Mouse (Mus musculus): ENCODE measurements around the gene Eif2b5. TPM values are rescaled to one million over a fixed set of nuclear protein-coding genes. Genes with fewer than 3 reads are reported as not detected.

Gene Eif2b5
- polyA plus RNA-seq, 1 experiment from 2014 or later, result 125 TPM

- H3K4me3 ChIP-seq, result peak overlapping the region; percentile 52
- peak overlapping the region; percentile 0; the same call in 1 of the 2 replicates for H3K27ac ChIP-seq
- 21% methylated on average over 25 of the region's 25 CpGs for WGBS
- H3K27me3 ChIP-seq (ENCODE audit: insufficient read depth, poor library complexity, severe bottlenecking), result no peaks in the 10 kb centered on the region
- no peak for DNase-seq (ENCODE audit: low spot score)
- H3K4me1 ChIP-seq, result 0 out of 2 replicates have a peak, but pooled peaks cover 4% of the 10 kb centered on the region
- H3K36me3 ChIP-seq, result peaks cover 14% of the 10 kb centered on the region
- no peaks in the 10 kb centered on the region for H3K9me3 ChIP-seq
Observed at GRCm38 (mm10) chr16:20496671-20497600, 1.7 kb upstream of the Eif2b5 start.

GRCm38 (mm10) chr16:20497980-20498676 is 489 bp upstream of the Eif2b5 start:
- peaks cover 26% of the 10 kb centered on the region for H3K36me3 ChIP-seq
- no peaks in the 10 kb centered on the region for H3K9me3 ChIP-seq
- H3K27ac ChIP-seq, result peak overlapping the region; percentile 97
- H3K4me3 ChIP-seq, result peak overlapping the region; percentile 92
- 0 out of 2 replicates have a peak, but pooled peaks cover 4% of the 10 kb centered on the region for H3K4me1 ChIP-seq
- DNase-seq (ENCODE audit: low spot score), result no peak
- H3K27me3 ChIP-seq (ENCODE audit: insufficient read depth, poor library complexity, severe bottlenecking), result no peaks in the 10 kb centered on the region
- WGBS, result 6% methylated on average over 16 of the region's 16 CpGs

- no peaks in the 10 kb centered on the region for H3K27me3 ChIP-seq (ENCODE audit: insufficient read depth, poor library complexity, severe bottlenecking)
- WGBS, result 87% methylated on average over 8 of the region's 8 CpGs
- H3K36me3 ChIP-seq, result peaks cover 98% of the 10 kb centered on the region
- H3K9me3 ChIP-seq, result no peaks in the 10 kb centered on the region
- H3K27ac ChIP-seq, result no peak overlapping the region
- no peaks in the 10 kb centered on the region for H3K4me1 ChIP-seq
- DNase-seq (ENCODE audit: low spot score), result no peak
- H3K4me3 ChIP-seq, result no peak overlapping the region
Observed at GRCm38 (mm10) chr16:20506000-20506399, 7.4 kb downstream of the Eif2b5 start.

- no peak overlapping the region for H3K27ac ChIP-seq
- DNase-seq (ENCODE audit: low spot score), result no peak
- no peak overlapping the region for H3K4me3 ChIP-seq
- H3K4me1 ChIP-seq, result no peaks in the 10 kb centered on the region
- H3K36me3 ChIP-seq, result peaks cover 70% of the 10 kb centered on the region
- no peaks in the 10 kb centered on the region for H3K9me3 ChIP-seq
- 84% methylated on average over 3 of the region's 3 CpGs for WGBS
- H3K27me3 ChIP-seq (ENCODE audit: insufficient read depth, poor library complexity, severe bottlenecking), result no peaks in the 10 kb centered on the region
Observed at GRCm38 (mm10) chr16:20509349-20509748, 10.7 kb downstream of the Eif2b5 start.

GRCm38 (mm10) chr16:20511277-20511847 is 12.7 kb downstream of the Eif2b5 start:
- DNase-seq (ENCODE audit: low spot score), result no peak
- Histone ChIP-seq H3K4me3 (no peak overlapping the region), H3K27me3 (ENCODE audit: insufficient read depth, poor library complexity, severe bottlenecking) (no peaks in the 10 kb centered on the region), H3K36me3 (peaks cover 51% of the 10 kb centered on the region), H3K27ac (no peak overlapping the region), H3K9me3 (no peaks in the 10 kb centered on the region), H3K4me1 (0 out of 2 replicates have a peak, but pooled peaks cover 2% of the 10 kb centered on the region)
- 93% methylated on average over 7 of the region's 7 CpGs for WGBS

- Histone ChIP-seq H3K9me3 (no peaks in the 10 kb centered on the region), H3K4me3 (peak overlapping the region; percentile 97), H3K27ac (peak overlapping the region; percentile 96), H3K27me3 (ENCODE audit: insufficient read depth, poor library complexity, severe bottlenecking) (no peaks in the 10 kb centered on the region), H3K4me1 (peaks cover 27% of the 10 kb centered on the region), H3K36me3 (peaks cover 25% of the 10 kb centered on the region)
- DNase-seq (ENCODE audit: low spot score), result no peak
Observed at GRCm38 (mm10) chr16:20516032-20516431, 17.4 kb downstream of the Eif2b5 start.

- DNase-seq (ENCODE audit: low spot score), result peak; percentile 95
- peaks cover 26% of the 10 kb centered on the region for H3K36me3 ChIP-seq
- H3K27me3 ChIP-seq (ENCODE audit: insufficient read depth, poor library complexity, severe bottlenecking), result no peaks in the 10 kb centered on the region
- peaks cover 27% of the 10 kb centered on the region for H3K4me1 ChIP-seq
- no peaks in the 10 kb centered on the region for H3K9me3 ChIP-seq
- peak within 1 kb of the TSS; percentile 96 for H3K27ac ChIP-seq
- WGBS, result under 1% methylated on average over 50 of the region's 55 CpGs
- peak within 1 kb of the TSS; percentile 97 for H3K4me3 ChIP-seq
Observed at GRCm38 (mm10) chr16:20516726-20517201, 18.1 kb downstream of the Eif2b5 start, which contains the start of gene Dvl3. Dvl3 (plus strand) TSS chr16:20516982.

GRCm38 (mm10) chr16:20517216-20517615 is 18.6 kb downstream of the Eif2b5 start:
- WGBS, result under 1% methylated on average over 26 of the region's 26 CpGs
- no peak for DNase-seq (ENCODE audit: low spot score)

GRCm38 (mm10) chr16:20517701-20518374 is 19.2 kb downstream of the Eif2b5 start:
- DNase-seq (ENCODE audit: low spot score), result peak; percentile 85
- H3K4me1 ChIP-seq, result peaks cover 27% of the 10 kb centered on the region
- under 1% methylated on average over 6 of the region's 6 CpGs for WGBS

More at GRCm38 (mm10) chr16:20517216-20517615, 18.6 kb downstream of the Eif2b5 start:
- Histone ChIP-seq H3K4me1 (peaks cover 27% of the 10 kb centered on the region), H3K27me3 (ENCODE audit: insufficient read depth, poor library complexity, severe bottlenecking) (no peaks in the 10 kb centered on the region), H3K27ac (peak overlapping the region; percentile 96), H3K4me3 (peak overlapping the region; percentile 97), H3K9me3 (no peaks in the 10 kb centered on the region), H3K36me3 (peaks cover 30% of the 10 kb centered on the region)

GRCm38 (mm10) chr16:20523886-20524285 is 25.3 kb downstream of the Eif2b5 start:
- Histone ChIP-seq H3K9me3 (no peaks in the 10 kb centered on the region), H3K4me3 (no peak overlapping the region), H3K27ac (no peak overlapping the region), H3K36me3 (peaks cover 93% of the 10 kb centered on the region), H3K4me1 (peaks cover 11% of the 10 kb centered on the region), H3K27me3 (ENCODE audit: insufficient read depth, poor library complexity, severe bottlenecking) (no peaks in the 10 kb centered on the region)
- no peak for DNase-seq (ENCODE audit: low spot score)
- 79% methylated on average over 10 of the region's 10 CpGs for WGBS

More at GRCm38 (mm10) chr16:20517701-20518374, 19.2 kb downstream of the Eif2b5 start:
- Histone ChIP-seq H3K27me3 (ENCODE audit: insufficient read depth, poor library complexity, severe bottlenecking) (no peaks in the 10 kb centered on the region), H3K4me3 (peak overlapping the region; percentile 97), H3K27ac (peak overlapping the region; percentile 96), H3K9me3 (no peaks in the 10 kb centered on the region), H3K36me3 (peaks cover 34% of the 10 kb centered on the region)

GRCm38 (mm10) chr16:20528779-20529178 is 30.2 kb downstream of the Eif2b5 start:
- no peak overlapping the region for H3K27ac ChIP-seq
- no peaks in the 10 kb centered on the region for H3K27me3 ChIP-seq (ENCODE audit: insufficient read depth, poor library complexity, severe bottlenecking)
- 86% methylated on average over 5 of the region's 5 CpGs for WGBS
- H3K36me3 ChIP-seq, result peaks cover 97% of the 10 kb centered on the region
- no peaks in the 10 kb centered on the region for H3K9me3 ChIP-seq
- no peak overlapping the region for H3K4me3 ChIP-seq
- no peaks in the 10 kb centered on the region for H3K4me1 ChIP-seq
- DNase-seq (ENCODE audit: low spot score), result no peak

- no peaks in the 10 kb centered on the region for H3K27me3 ChIP-seq (ENCODE audit: insufficient read depth, poor library complexity, severe bottlenecking)
- H3K4me3 ChIP-seq, result no peak overlapping the region
- no peaks in the 10 kb centered on the region for H3K4me1 ChIP-seq
- no peaks in the 10 kb centered on the region for H3K9me3 ChIP-seq
- H3K36me3 ChIP-seq, result peaks cover 91% of the 10 kb centered on the region
- 88% methylated on average over 1 of the region's 1 CpGs for WGBS
- no peak for DNase-seq (ENCODE audit: low spot score)
- no peak overlapping the region for H3K27ac ChIP-seq
Observed at GRCm38 (mm10) chr16:20529375-20529774, 30.8 kb downstream of the Eif2b5 start.

Measured in heart, embryonic 10.5 days (tissue).